Mouse (Mus musculus): ENCODE results near the gene Rhbdl1.

DNA sequence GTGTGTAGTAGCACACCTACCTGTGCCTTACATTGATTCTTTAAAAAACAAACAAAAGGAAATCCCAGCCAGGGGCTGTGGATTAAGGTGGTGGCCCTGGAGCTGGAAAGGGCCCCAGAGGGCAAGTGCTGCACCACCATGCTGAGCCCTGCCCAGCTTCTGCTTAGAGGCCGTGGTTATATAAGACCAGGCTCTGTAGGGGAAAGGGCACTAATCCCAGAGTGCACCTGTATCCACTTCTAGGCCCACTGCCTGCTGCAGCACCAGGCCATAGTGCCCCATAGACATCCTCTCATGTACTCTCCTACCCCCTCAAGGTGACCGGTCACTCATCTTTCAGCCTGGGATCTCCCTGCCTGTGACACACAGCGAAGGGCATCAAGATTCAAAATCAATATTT, 29.1 kb upstream of the Rhbdl1 start:
- TF ChIP-seq CTCF (IDR thresholded peaks at IDR 0.05) = no peak
- no peak for TF ChIP-seq EP300 (IDR thresholded peaks at IDR 0.05)

Measured in lung, postnatal 0 days (tissue).